12 mouse cellular contexts compared by ENCODE assay signal in the genomic region with DNA sequence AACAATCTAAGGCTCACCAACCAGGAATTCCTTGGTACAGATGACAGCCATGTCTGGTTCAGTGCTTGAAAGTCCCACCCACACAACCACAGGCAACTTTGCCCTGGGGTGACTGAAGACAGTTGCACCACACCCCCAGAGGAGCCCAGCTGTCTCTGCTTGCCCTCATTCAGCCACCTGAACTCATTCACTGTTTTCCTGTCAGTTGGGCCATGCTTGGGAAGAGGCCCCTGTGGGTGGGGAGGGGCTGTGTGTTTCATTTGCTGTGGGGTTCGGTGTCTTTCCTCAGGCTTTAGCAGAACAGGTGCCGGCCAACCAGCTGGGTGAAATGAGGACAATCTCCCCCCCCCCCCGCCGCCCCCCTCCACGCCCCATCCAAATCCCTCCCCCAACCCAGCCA. TPM values are rescaled to one million over a fixed set of nuclear protein-coding genes. Genes with fewer than 3 reads are reported as not detected.
DNase-seq lines count a peak whose midpoint lies in the region; ATAC-seq and TF ChIP-seq lines count a peak whose summit lies in the region.
"Had no signal": no experiment of that assay in that cellular context is flagged by ENCODE, and none has a peak within 500 bp of the region (broad histone marks: within the 10 kb centered on the region; RNA-seq: fewer than 3 reads in every experiment).

No protein-coding gene starts in this region.

- H3K36me3 ChIP-seq in liver, embryonic 11.5 days (ENCODE audit: control insufficient read depth, insufficient read depth, low read length), result no peaks in the 10 kb centered on the region
- H3K36me3 ChIP-seq in liver, embryonic 15.5 days (replicated peaks), result no peaks in the 10 kb centered on the region
- H3K36me3 ChIP-seq in forebrain, postnatal 0 days (ENCODE audit: insufficient read depth), result no peaks in the 10 kb centered on the region
- H3K36me3 ChIP-seq in forebrain, embryonic 16.5 days (ENCODE audit: control insufficient read depth, insufficient read depth), result no peaks in the 10 kb centered on the region
- H3K36me3 ChIP-seq: heart, embryonic 13.5 days; neural tube, embryonic 13.5 days had no signal

- no peak; the same call in 1 of the 2 replicates for ATAC-seq in liver, embryonic 11.5 days (replicated peaks; ENCODE audit: low FRiP score)
- ATAC-seq in common myeloid progenitor, adult 5-6 weeks (replicated peaks; ENCODE audit: low read depth, poor library complexity, severe bottlenecking), result peak; percentile 91
- ATAC-seq in liver, embryonic 15.5 days (ENCODE audit: insufficient read depth), result peak; percentile 29; the same call in 1 of the 2 replicates
- no peak for ATAC-seq in forebrain, postnatal 0 days
- ATAC-seq in forebrain, embryonic 16.5 days, result no peak

- no peaks in the 10 kb centered on the region for H3K9me3 ChIP-seq in liver, embryonic 11.5 days (ENCODE audit: control insufficient read depth, low read length)
- no peaks in the 10 kb centered on the region for H3K9me3 ChIP-seq in liver, embryonic 15.5 days (replicated peaks)
- no peaks in the 10 kb centered on the region for H3K9me3 ChIP-seq in forebrain, postnatal 0 days (ENCODE audit: low read length)
- no peaks in the 10 kb centered on the region for H3K9me3 ChIP-seq in forebrain, embryonic 16.5 days (ENCODE audit: control insufficient read depth, low read length)
- H3K9me3 ChIP-seq: heart, embryonic 13.5 days; neural tube, embryonic 13.5 days had no signal

- peak; percentile 40 for DNase-seq in liver
- no peak for DNase-seq in liver, embryonic 11.5 days (ENCODE audit: low spot score)
- DNase-seq in thymus, postnatal 36 days, result peak; percentile 85 to 95
- no peak for DNase-seq in adrenal gland, postnatal 10 days
- no peak for DNase-seq in forebrain, postnatal 0 days
- DNase-seq: kidney, adult 18-20 months; lung, embryonic 14.5 days had no signal

- H3K4me1 ChIP-seq in liver, embryonic 11.5 days (replicated peaks; ENCODE audit: control insufficient read depth, insufficient read depth, low read length), result peaks cover 11% of the 10 kb centered on the region
- H3K4me1 ChIP-seq in liver, embryonic 15.5 days (replicated peaks), result peaks cover 63% of the 10 kb centered on the region
- no peaks in the 10 kb centered on the region for H3K4me1 ChIP-seq in forebrain, postnatal 0 days (ENCODE audit: insufficient read depth)
- H3K4me1 ChIP-seq in forebrain, embryonic 16.5 days (replicated peaks; ENCODE audit: control insufficient read depth, insufficient read depth, low read length), result no peaks in the 10 kb centered on the region
- H3K4me1 ChIP-seq: neural tube, embryonic 13.5 days had no signal

- no peak for TF ChIP-seq CTCF in forebrain, postnatal 0 days (IDR thresholded peaks at IDR 0.05; ENCODE audit: low read depth)

- no peak overlapping the region for H3K4me3 ChIP-seq in liver, embryonic 11.5 days (ENCODE audit: low read depth, low read length)
- no peak overlapping the region for H3K4me3 ChIP-seq in liver, embryonic 15.5 days (replicated peaks)
- no peak overlapping the region for H3K4me3 ChIP-seq in forebrain, postnatal 0 days (ENCODE audit: low read depth, low read length)
- H3K4me3 ChIP-seq in forebrain, embryonic 16.5 days (replicated peaks; ENCODE audit: low read length), result no peak overlapping the region
- H3K4me3 ChIP-seq: heart, embryonic 13.5 days; neural tube, embryonic 13.5 days had no signal

- H3K27me3 ChIP-seq in liver, embryonic 11.5 days (replicated peaks; ENCODE audit: control insufficient read depth, insufficient read depth, low read length), result no peaks in the 10 kb centered on the region
- no peaks in the 10 kb centered on the region for H3K27me3 ChIP-seq in liver, embryonic 15.5 days
- H3K27me3 ChIP-seq in forebrain, postnatal 0 days (ENCODE audit: insufficient read depth, low read length), result no peaks in the 10 kb centered on the region
- no peaks in the 10 kb centered on the region for H3K27me3 ChIP-seq in forebrain, embryonic 16.5 days (replicated peaks; ENCODE audit: control insufficient read depth, insufficient read depth, low read length)
- H3K27me3 ChIP-seq: heart, embryonic 13.5 days; neural tube, embryonic 13.5 days had no signal

- no peak overlapping the region for H3K4me2 ChIP-seq in liver, embryonic 11.5 days
- H3K4me2 ChIP-seq in liver, embryonic 15.5 days, result peak overlapping the region; percentile 10; the same call in 1 of the 2 replicates
- H3K4me2 ChIP-seq in forebrain, postnatal 0 days (ENCODE audit: low read depth), result no peak overlapping the region
- no peak overlapping the region for H3K4me2 ChIP-seq in forebrain, embryonic 16.5 days (ENCODE audit: low read length)
- H3K4me2 ChIP-seq: heart, embryonic 13.5 days; lung, embryonic 14.5 days; neural tube, embryonic 13.5 days had no signal

- no peak overlapping the region for H3K27ac ChIP-seq in liver, embryonic 11.5 days (ENCODE audit: low read depth, low read length)
- H3K27ac ChIP-seq in liver, embryonic 15.5 days (replicated peaks), result peak overlapping the region; percentile 66
- no peak overlapping the region for H3K27ac ChIP-seq in forebrain, postnatal 0 days (ENCODE audit: low read depth, low read length)
- H3K27ac ChIP-seq in forebrain, embryonic 16.5 days (ENCODE audit: low read length), result no peak overlapping the region
- H3K27ac ChIP-seq: heart, embryonic 13.5 days; neural tube, embryonic 13.5 days had no signal

- no peak overlapping the region for H3K9ac ChIP-seq in liver, embryonic 11.5 days (ENCODE audit: low read depth, low read length)
- 0 out of 2 replicates have a peak overlapping the region, but pooled peaks have one; percentile 2 for H3K9ac ChIP-seq in liver, embryonic 15.5 days
- no peak overlapping the region for H3K9ac ChIP-seq in forebrain, postnatal 0 days
- no peak overlapping the region for H3K9ac ChIP-seq in forebrain, embryonic 16.5 days (replicated peaks; ENCODE audit: low read depth, low read length)
- H3K9ac ChIP-seq: heart, embryonic 13.5 days; lung, embryonic 14.5 days; neural tube, embryonic 13.5 days had no signal

- 56% methylated on average over 3 of the region's 5 CpGs for WGBS in liver, embryonic 11.5 days
- WGBS in liver, embryonic 15.5 days (ENCODE audit: insufficient replicate concordance), result 27% methylated on average over 5 of the region's 5 CpGs
- 81% methylated on average over 5 of the region's 5 CpGs for WGBS in forebrain, postnatal 0 days
- WGBS in forebrain, embryonic 16.5 days, result 79% methylated on average over 2 of the region's 5 CpGs

RNA-seq across cellular contexts. Expression of a gene that starts 37.2 kb away (rescaled TPM):
- 525 and 530 TPM in 2 replicates for polyA plus RNA-seq in liver, embryonic 11.5 days (2014; fragmentation: Nextera tagmentation; extraction: Ambion mirVana)
- 45.1 and 61.9 TPM in 2 replicates for total RNA-seq in common myeloid progenitor, adult 5-6 weeks (2017)
- polyA plus RNA-seq in liver, embryonic 15.5 days (2015; fragmentation: Nextera tagmentation; extraction: Ambion mirVana), result 422 and 473 TPM in 2 replicates
- total RNA-seq in adrenal gland, postnatal 10 days (2021), result 100 to 1,000 TPM; 178 to 185 TPM
- total RNA-seq in forebrain, postnatal 0 days (2014; rRNA removed), result 26.3 and 42.6 TPM in 2 replicates
- 54.0 and 59.6 TPM in 2 replicates for polyA plus RNA-seq in forebrain, postnatal 0 days (2015; fragmentation: Nextera tagmentation; extraction: Ambion mirVana)
- polyA plus RNA-seq in forebrain, embryonic 16.5 days (2015; fragmentation: Nextera tagmentation; extraction: Ambion mirVana), result 58.5 and 66.0 TPM in 2 replicates

RNA-seq across cellular contexts. Expression of a gene that starts 40.0 kb away (rescaled TPM):
- polyA plus RNA-seq in liver, embryonic 11.5 days (2014; fragmentation: Nextera tagmentation; extraction: Ambion mirVana), result 20.7 and 21.3 TPM in 2 replicates
- 45.2 and 64.5 TPM in 2 replicates for total RNA-seq in common myeloid progenitor, adult 5-6 weeks (2017)
- 14.7 and 15.2 TPM in 2 replicates for polyA plus RNA-seq in liver, embryonic 15.5 days (2015; fragmentation: Nextera tagmentation; extraction: Ambion mirVana)
- 10 to 100 TPM; 15.4 to 19.1 TPM for total RNA-seq in adrenal gland, postnatal 10 days (2021)
- total RNA-seq in forebrain, postnatal 0 days (2014; rRNA removed), result 17.4 and 17.9 TPM in 2 replicates
- 8.8 and 10.8 TPM in 2 replicates for polyA plus RNA-seq in forebrain, postnatal 0 days (2015; fragmentation: Nextera tagmentation; extraction: Ambion mirVana)
- 24.9 and 25.7 TPM in 2 replicates for polyA plus RNA-seq in forebrain, embryonic 16.5 days (2015; fragmentation: Nextera tagmentation; extraction: Ambion mirVana)

Comparison
In these comparisons a context has a peak if more than half of its experiments do, and no peak if none do; other contexts are left out.
1. DNase-seq: peak in liver (single experiment) and thymus, postnatal 36 days (2 of 2); none in liver, embryonic 11.5 days (single experiment), adrenal gland, postnatal 10 days (single experiment) and forebrain, postnatal 0 days (single experiment).
2. ATAC-seq: peak in common myeloid progenitor, adult 5-6 weeks (single experiment) and liver, embryonic 15.5 days (single experiment); none in liver, embryonic 11.5 days (single experiment), forebrain, postnatal 0 days (single experiment) and forebrain, embryonic 16.5 days (single experiment).